Mouse (Mus musculus): ENCODE data around the gene Npvf. TPM values are rescaled to one million over a fixed set of nuclear protein-coding genes. Genes with fewer than 3 reads are reported as not detected.

The Npvf gene
- polyA plus RNA-seq, 1 experiment from 2014 or later = 0.41 TPM

DNA sequence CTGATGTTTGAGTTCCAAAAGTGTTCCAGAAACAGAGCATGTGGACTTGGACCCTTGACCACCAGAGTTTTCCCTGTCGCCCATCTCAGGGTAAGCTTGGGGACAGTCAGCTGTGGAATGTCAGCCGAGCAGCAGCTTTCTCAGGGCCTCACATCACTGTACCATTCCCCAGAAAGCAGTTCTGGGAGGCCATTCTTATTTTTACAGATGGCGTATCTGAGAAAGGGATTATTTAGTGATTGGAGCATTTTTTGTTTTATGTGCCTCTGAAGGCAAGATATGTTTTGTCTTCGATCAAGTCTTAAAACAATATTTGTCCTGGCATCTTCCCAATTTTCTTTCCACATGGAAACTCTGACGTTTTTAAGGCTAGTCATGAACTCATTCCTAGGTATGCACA, 12.7 kb upstream of the Npvf start:
- WGBS = 80% methylated on average over 5 of the region's 5 CpGs

DNA sequence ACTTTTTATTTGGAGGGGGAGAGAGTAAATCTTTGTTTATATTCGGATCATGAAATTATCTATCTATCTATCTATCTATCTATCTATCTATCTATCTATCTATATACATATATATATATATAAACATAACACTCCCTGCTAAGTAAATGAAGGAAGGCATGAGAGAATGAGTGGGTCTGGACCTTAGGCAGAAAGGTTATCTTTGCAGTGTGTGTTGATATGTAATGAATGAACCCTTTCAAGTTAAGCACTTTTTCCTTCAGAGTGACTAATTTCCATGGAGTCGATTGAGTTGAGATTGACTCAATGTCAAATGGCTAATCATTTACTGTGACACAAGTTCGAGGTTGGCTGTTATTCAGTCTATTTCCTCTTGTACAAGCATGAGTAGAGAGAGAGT, 10.8 kb upstream of the Npvf start:
- no peak overlapping the region for H3K9ac ChIP-seq
- H3K27me3 ChIP-seq (ENCODE audit: control insufficient read depth, insufficient read depth, low read length) = no peaks in the 10 kb centered on the region
- H3K36me3 ChIP-seq (replicated peaks; ENCODE audit: control insufficient read depth, insufficient read depth) = no peaks in the 10 kb centered on the region
- H3K9me3 ChIP-seq (ENCODE audit: control insufficient read depth, low read length) = no peaks in the 10 kb centered on the region
- ATAC-seq (ENCODE audit: low FRiP score) (no peak), DNase-seq (ENCODE audit: low spot score) (no peak)
- no peak overlapping the region for H3K4me3 ChIP-seq (replicated peaks; ENCODE audit: low read length)
- no peak overlapping the region for H3K27ac ChIP-seq
- H3K4me1 ChIP-seq (replicated peaks; ENCODE audit: control insufficient read depth, insufficient read depth, low read length) = no peaks in the 10 kb centered on the region
- no peak overlapping the region for H3K4me2 ChIP-seq (replicated peaks)
- WGBS = 84% methylated on average over 3 of the region's 3 CpGs

More for the DNA sequence above, 12.7 kb upstream of the Npvf start:
- H3K4me2 ChIP-seq (replicated peaks) = no peak overlapping the region
- H3K27ac ChIP-seq = no peak overlapping the region
- no peaks in the 10 kb centered on the region for H3K9me3 ChIP-seq (ENCODE audit: control insufficient read depth, low read length)
- ATAC-seq (ENCODE audit: low FRiP score) (no peak), DNase-seq (ENCODE audit: low spot score) (no peak)
- no peak overlapping the region for H3K9ac ChIP-seq
- no peak overlapping the region for H3K4me3 ChIP-seq (replicated peaks; ENCODE audit: low read length)
- no peaks in the 10 kb centered on the region for H3K36me3 ChIP-seq (replicated peaks; ENCODE audit: control insufficient read depth, insufficient read depth)
- H3K4me1 ChIP-seq (replicated peaks; ENCODE audit: control insufficient read depth, insufficient read depth, low read length) = no peaks in the 10 kb centered on the region
- no peaks in the 10 kb centered on the region for H3K27me3 ChIP-seq (ENCODE audit: control insufficient read depth, insufficient read depth, low read length)

DNA sequence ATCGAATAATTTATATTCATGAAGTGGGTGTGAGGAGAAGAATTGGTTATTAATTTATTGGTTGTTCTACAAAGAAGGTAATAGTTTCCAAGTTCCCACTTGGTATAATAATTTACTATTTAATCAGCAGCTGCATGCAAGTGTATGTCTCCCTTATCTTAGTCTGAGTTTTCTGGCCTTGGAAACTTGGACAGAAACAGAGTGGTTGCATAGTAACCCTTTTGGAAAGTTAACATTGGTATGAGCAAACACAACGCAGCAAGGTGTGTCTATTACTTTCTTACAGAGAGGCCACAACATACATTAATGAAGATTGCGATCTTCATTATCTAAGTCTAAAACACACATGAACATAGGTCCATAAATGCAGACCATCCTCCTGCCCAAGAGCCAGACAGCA, 10.0 kb upstream of the Npvf start:
- Histone ChIP-seq H3K9me3 (ENCODE audit: control insufficient read depth, low read length) (no peaks in the 10 kb centered on the region), H3K4me2 (replicated peaks) (no peak overlapping the region), H3K4me1 (replicated peaks; ENCODE audit: control insufficient read depth, insufficient read depth, low read length) (no peaks in the 10 kb centered on the region), H3K36me3 (replicated peaks; ENCODE audit: control insufficient read depth, insufficient read depth) (no peaks in the 10 kb centered on the region), H3K9ac (no peak overlapping the region), H3K27ac (no peak overlapping the region), H3K27me3 (ENCODE audit: control insufficient read depth, insufficient read depth, low read length) (no peaks in the 10 kb centered on the region), H3K4me3 (replicated peaks; ENCODE audit: low read length) (no peak overlapping the region)
- 93% methylated on average over 3 of the region's 3 CpGs for WGBS
- ATAC-seq (ENCODE audit: low FRiP score) (no peak), DNase-seq (ENCODE audit: low spot score) (no peak)

DNA sequence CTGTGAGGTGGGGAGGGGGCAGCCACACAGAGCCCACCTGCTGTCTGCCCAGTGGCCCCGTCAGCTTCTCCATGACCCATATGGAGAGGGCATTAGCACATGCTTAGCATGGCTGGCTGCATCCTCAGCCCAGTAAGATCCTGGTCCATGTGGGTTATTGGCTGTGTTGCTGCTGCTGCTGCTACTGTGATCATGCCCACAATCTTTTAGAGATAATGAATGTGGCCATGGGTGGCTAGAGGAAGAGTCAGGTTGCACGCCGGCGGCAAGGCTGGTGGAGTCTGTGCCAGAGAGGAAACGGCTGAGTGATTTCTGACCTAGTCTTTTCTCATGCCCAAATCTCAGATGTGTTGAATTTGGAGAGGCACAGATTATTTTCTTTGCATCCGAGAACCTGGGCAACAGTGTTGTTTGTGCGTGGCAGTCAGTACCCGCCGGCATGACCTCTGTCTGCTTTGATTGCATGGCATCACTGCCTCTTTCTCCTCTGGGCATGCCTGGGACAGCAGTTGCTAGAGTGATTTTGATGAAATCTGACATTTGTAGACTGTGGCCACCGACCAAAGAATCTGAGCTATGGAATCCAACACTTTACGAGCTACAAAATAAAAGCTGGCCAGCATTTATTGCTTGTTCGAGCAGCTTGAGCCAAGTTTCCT, 8.8 kb upstream of the Npvf start:
- Histone ChIP-seq H3K9me3 (ENCODE audit: control insufficient read depth, low read length) (no peaks in the 10 kb centered on the region), H3K27me3 (ENCODE audit: control insufficient read depth, insufficient read depth, low read length) (no peaks in the 10 kb centered on the region), H3K27ac (0 out of 2 replicates have a peak overlapping the region, but pooled peaks have one; percentile 21), H3K9ac (no peak overlapping the region), H3K4me2 (replicated peaks) (no peak overlapping the region), H3K4me3 (replicated peaks; ENCODE audit: low read length) (no peak overlapping the region), H3K36me3 (replicated peaks; ENCODE audit: control insufficient read depth, insufficient read depth) (no peaks in the 10 kb centered on the region), H3K4me1 (replicated peaks; ENCODE audit: control insufficient read depth, insufficient read depth, low read length) (no peaks in the 10 kb centered on the region)
- 70% methylated on average over 12 of the region's 12 CpGs for WGBS
- ATAC-seq (ENCODE audit: low FRiP score) (no peak), DNase-seq (ENCODE audit: low spot score) (no peak)

DNA sequence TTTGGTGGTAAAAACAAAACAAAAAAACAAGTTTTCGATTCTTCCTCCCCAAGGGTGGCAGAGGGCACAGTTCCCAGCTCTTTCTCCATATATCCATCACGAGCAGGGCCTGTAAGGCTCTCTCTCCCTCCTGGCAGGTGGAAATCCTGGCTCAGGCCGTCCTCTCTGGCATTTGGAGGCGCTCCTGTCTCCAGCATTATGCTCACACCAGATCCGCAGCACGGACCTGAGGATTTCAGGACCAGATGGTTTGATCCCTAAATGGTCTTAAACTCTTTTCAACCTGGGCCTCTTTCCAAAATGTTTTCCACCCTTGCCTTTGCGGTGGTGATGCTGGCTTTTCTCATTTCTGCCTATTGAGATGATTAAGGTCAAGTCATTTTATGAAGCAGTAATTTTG, 7.5 kb upstream of the Npvf start:
- Histone ChIP-seq H3K9me3 (ENCODE audit: control insufficient read depth, low read length) (no peaks in the 10 kb centered on the region), H3K36me3 (replicated peaks; ENCODE audit: control insufficient read depth, insufficient read depth) (no peaks in the 10 kb centered on the region), H3K4me3 (replicated peaks; ENCODE audit: low read length) (no peak overlapping the region), H3K9ac (no peak overlapping the region), H3K27me3 (ENCODE audit: control insufficient read depth, insufficient read depth, low read length) (no peaks in the 10 kb centered on the region), H3K4me1 (replicated peaks; ENCODE audit: control insufficient read depth, insufficient read depth, low read length) (no peaks in the 10 kb centered on the region), H3K27ac (0 out of 2 replicates have a peak overlapping the region, but pooled peaks have one; percentile 10), H3K4me2 (replicated peaks) (no peak overlapping the region)
- 73% methylated on average over 7 of the region's 7 CpGs for WGBS
- ATAC-seq (ENCODE audit: low FRiP score) = no peak
- DNase-seq (ENCODE audit: low spot score) = no peak

DNA sequence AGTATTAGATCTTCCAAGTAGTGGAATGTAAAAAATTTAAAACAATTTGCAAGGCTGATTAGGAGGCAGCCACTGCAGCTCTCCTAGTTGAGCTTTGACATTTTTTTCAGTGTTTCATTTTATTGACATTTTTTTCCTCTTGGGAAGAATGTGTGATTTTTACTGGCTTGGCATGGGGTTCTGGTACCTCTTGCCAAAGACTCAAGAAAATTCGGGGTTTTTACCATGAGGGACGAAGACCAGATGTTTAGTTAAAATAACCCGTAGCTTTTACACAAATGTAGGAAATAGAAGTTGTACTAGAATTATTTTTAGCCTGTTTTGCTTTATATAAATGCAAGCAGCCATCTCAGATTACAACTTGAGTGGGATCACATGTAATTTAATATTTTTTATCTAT, 4.2 kb upstream of the Npvf start:
- WGBS = 79% methylated on average over 3 of the region's 3 CpGs
- no peaks in the 10 kb centered on the region for H3K36me3 ChIP-seq (replicated peaks; ENCODE audit: control insufficient read depth, insufficient read depth)
- ATAC-seq (ENCODE audit: low FRiP score) = no peak
- H3K27ac ChIP-seq = no peak overlapping the region
- no peaks in the 10 kb centered on the region for H3K27me3 ChIP-seq (ENCODE audit: control insufficient read depth, insufficient read depth, low read length)
- H3K4me2 ChIP-seq (replicated peaks) = no peak overlapping the region
- no peak overlapping the region for H3K4me3 ChIP-seq (replicated peaks; ENCODE audit: low read length)
- DNase-seq (ENCODE audit: low spot score) = no peak
- no peaks in the 10 kb centered on the region for H3K4me1 ChIP-seq (replicated peaks; ENCODE audit: control insufficient read depth, insufficient read depth, low read length)
- no peak overlapping the region for H3K9ac ChIP-seq
- no peaks in the 10 kb centered on the region for H3K9me3 ChIP-seq (ENCODE audit: control insufficient read depth, low read length)

DNA sequence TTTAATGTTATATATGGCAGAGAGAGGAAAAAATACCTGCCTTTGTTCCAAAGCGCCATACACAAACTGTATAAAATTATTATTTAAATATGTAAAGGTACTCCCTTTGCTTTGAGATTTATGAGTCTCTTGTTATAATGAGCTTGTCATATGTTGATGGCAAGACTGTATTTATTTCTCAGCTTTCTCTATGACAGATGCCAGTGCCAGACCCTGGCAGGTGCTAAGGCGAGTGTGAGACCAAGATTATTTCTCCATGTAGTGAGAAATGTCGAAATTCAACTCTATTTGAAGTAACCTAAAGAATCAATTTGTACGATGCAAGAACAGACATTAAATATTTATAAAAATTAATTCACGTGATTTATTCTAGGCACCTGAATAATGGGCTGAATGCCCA, 3.8 kb upstream of the Npvf start:
- no peak overlapping the region for H3K4me3 ChIP-seq (replicated peaks; ENCODE audit: low read length)
- H3K4me2 ChIP-seq (replicated peaks) = no peak overlapping the region
- H3K9ac ChIP-seq = no peak overlapping the region
- H3K27me3 ChIP-seq (ENCODE audit: control insufficient read depth, insufficient read depth, low read length) = no peaks in the 10 kb centered on the region
- H3K36me3 ChIP-seq (replicated peaks; ENCODE audit: control insufficient read depth, insufficient read depth) = no peaks in the 10 kb centered on the region
- H3K4me1 ChIP-seq (replicated peaks; ENCODE audit: control insufficient read depth, insufficient read depth, low read length) = no peaks in the 10 kb centered on the region
- H3K9me3 ChIP-seq (ENCODE audit: control insufficient read depth, low read length) = no peaks in the 10 kb centered on the region
- ATAC-seq (ENCODE audit: low FRiP score) = no peak
- 78% methylated on average over 5 of the region's 5 CpGs for WGBS
- DNase-seq (ENCODE audit: low spot score) = no peak
- no peak overlapping the region for H3K27ac ChIP-seq

DNA sequence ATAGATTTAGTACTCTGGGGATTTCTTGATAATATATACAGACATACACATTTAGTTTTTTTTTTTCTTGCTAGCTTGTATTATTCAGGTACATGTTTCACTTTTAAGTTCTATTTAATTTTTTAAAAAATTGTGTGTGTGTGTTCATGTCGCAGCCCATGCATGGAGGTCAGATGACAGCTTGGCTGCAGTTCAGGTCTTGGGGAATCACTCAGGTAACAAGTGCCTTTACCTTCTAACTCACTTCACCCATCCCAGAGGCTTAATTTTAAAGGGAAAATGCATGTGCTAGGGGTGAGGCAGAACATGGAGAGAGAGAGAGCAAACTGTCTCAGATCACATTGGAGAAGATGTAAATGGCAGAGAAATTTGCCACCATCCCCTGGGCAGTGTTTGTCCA, 2.2 kb upstream of the Npvf start:
- ATAC-seq (ENCODE audit: low FRiP score) = no peak
- Histone ChIP-seq H3K9ac (no peak overlapping the region), H3K36me3 (replicated peaks; ENCODE audit: control insufficient read depth, insufficient read depth) (no peaks in the 10 kb centered on the region), H3K4me3 (replicated peaks; ENCODE audit: low read length) (no peak overlapping the region), H3K9me3 (ENCODE audit: control insufficient read depth, low read length) (no peaks in the 10 kb centered on the region), H3K27me3 (ENCODE audit: control insufficient read depth, insufficient read depth, low read length) (no peaks in the 10 kb centered on the region), H3K27ac (no peak overlapping the region), H3K4me1 (replicated peaks; ENCODE audit: control insufficient read depth, insufficient read depth, low read length) (no peaks in the 10 kb centered on the region), H3K4me2 (replicated peaks) (no peak overlapping the region)
- 98% methylated on average over 1 of the region's 1 CpGs for WGBS
- DNase-seq (ENCODE audit: low spot score) = no peak

DNA sequence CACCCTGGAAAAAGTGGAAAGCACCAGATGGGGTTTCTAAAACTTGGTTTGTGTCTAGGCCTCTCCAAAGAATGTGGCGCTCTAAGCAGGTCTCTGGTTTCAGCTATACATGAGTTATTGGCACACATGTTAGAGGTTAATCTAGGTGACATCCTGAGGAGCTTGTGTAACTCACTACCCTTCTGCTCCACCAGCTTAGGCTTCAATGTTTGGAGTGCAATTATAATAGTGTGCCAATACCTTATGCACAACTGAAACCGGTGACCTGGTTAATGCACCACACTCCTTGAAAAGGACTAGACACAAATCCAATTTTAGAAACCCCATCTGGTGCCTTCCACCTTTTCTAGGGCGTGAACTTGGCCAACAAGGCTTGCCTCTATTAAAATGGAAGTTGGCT, 1.7 kb upstream of the Npvf start:
- Histone ChIP-seq H3K9ac (no peak overlapping the region), H3K4me2 (replicated peaks) (no peak overlapping the region), H3K4me1 (replicated peaks; ENCODE audit: control insufficient read depth, insufficient read depth, low read length) (no peaks in the 10 kb centered on the region), H3K27me3 (ENCODE audit: control insufficient read depth, insufficient read depth, low read length) (no peaks in the 10 kb centered on the region), H3K27ac (no peak overlapping the region), H3K4me3 (replicated peaks; ENCODE audit: low read length) (no peak overlapping the region), H3K36me3 (replicated peaks; ENCODE audit: control insufficient read depth, insufficient read depth) (no peaks in the 10 kb centered on the region), H3K9me3 (ENCODE audit: control insufficient read depth, low read length) (no peaks in the 10 kb centered on the region)
- ATAC-seq (ENCODE audit: low FRiP score) (no peak), DNase-seq (ENCODE audit: low spot score) (no peak)
- 94% methylated on average over 3 of the region's 3 CpGs for WGBS

DNA sequence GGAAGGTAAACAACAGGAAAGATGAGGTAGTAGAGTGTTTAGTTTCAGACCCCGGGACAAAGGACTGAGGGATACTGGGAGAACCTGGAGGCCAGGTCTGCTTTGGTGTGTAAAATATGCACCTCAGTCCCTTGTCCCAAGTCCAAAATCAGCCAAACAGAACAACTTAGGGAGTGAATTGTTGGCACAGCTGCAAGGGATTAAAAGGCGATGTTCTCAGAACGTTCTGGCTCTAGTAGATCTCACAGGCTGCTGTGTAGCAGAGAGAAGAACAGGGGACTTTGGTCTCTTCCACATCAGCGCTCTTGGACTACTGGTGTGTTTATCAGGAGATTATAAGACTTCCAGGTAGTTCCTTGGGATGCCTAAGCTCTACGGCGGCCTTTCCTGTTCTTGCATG, 6.6 kb downstream of the Npvf start:
- H3K4me1 ChIP-seq (replicated peaks; ENCODE audit: control insufficient read depth, insufficient read depth, low read length) = peaks cover 12% of the 10 kb centered on the region
- H3K4me3 ChIP-seq (replicated peaks; ENCODE audit: low read length) = no peak overlapping the region
- no peak overlapping the region for H3K4me2 ChIP-seq (replicated peaks)
- 81% methylated on average over 6 of the region's 6 CpGs for WGBS
- no peaks in the 10 kb centered on the region for H3K9me3 ChIP-seq (ENCODE audit: control insufficient read depth, low read length)
- ATAC-seq (ENCODE audit: low FRiP score) (no peak), DNase-seq (ENCODE audit: low spot score) (no peak)
- no peaks in the 10 kb centered on the region for H3K27me3 ChIP-seq (ENCODE audit: control insufficient read depth, insufficient read depth, low read length)
- no peak overlapping the region for H3K9ac ChIP-seq
- H3K36me3 ChIP-seq (replicated peaks; ENCODE audit: control insufficient read depth, insufficient read depth) = no peaks in the 10 kb centered on the region
- no peak overlapping the region for H3K27ac ChIP-seq

All from hindbrain, embryonic 14.5 days (tissue).